Mouse (Mus musculus) liver, adult (tissue): ENCODE measurements around the gene Ambra1.

Source experiments
- GATA4 ChIP-seq: IDR thresholded peaks from 2 replicates; pipeline ENCODE4 v1.6.1; 2014; ENCODE audit warnings: mild to moderate bottlenecking, low read length; ENCODE audit not compliant: insufficient replicate concordance

The Ambra1 gene

DNA sequence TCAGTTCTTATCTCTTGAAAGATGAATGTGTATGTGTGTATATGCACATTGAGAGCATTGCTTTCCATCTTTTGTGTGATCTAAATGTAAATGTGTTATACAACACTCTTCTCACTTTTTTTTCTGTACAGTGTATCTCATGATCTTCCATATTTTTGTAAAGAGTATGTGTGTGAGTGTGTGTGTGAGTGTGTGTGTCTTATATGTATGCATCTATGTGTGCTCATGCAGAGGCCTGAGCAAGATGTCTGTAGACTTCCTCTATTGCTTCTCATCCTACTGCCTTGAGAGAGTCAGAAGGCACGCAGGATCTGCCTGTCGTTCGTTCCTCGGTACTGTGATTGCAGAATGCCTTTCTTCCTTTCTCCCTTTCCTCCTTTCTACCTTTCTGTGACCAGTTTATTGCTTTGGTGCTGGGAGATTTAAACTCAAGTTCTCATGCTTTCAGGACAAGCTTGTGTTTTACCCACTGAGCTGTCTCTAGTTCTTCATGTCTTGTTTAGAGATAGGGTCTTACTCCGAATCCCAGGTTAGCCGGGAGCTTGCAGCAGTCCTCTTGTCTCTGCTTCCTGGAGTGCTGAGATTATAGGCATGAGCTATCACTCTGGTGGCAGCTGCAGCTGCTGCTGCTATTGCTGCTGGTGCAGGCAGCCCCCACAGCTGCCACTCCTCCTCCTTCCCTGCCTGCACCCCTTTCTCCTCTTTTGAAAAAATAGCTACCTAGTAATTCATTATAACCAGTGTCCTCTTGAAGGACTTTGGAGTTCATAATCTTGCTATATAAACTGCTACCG lies 148.7 kb downstream of the Ambra1 start:
- no peak for TF ChIP-seq GATA4

DNA sequence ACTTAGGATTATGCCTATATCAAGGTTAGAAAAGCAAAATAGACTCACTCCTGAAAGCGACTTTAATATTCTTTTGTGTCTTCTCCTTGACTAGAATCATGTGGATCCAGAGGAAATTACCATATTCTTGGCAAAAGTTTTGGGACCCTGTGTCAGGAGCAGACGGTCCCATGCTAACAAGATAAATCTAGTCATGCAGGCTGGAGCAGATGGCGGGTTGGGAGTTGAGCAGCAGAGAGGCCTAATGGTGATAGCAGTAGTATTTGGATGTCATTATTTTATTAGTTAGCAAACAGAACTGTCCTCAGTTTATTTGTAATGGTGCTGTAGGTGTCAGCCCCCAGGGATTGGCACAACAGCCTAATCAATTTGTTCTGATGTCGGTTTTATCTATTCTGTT lies 154.0 kb downstream of the Ambra1 start:
- TF ChIP-seq GATA4: no peak

DNA sequence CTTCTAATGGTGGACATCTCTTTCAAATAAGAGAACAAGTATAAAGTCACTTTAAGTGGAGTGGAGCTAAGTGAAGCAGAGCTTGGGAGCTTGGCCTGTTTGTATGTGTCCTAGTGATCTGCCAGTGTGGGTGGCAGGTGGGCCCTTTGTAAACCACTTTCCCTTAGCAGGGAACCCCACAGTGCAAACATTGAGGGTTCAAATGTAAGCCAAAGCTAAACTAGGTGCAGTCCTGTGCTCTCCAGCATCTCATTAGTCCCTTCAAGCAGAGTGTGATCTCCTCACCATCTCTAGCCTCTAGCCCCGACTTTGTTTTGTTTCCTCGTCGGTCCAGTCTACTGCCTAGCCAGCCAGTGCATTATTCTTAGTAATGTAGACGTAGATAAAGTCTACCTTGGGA lies 154.7 kb downstream of the Ambra1 start:
- no peak for TF ChIP-seq GATA4

DNA sequence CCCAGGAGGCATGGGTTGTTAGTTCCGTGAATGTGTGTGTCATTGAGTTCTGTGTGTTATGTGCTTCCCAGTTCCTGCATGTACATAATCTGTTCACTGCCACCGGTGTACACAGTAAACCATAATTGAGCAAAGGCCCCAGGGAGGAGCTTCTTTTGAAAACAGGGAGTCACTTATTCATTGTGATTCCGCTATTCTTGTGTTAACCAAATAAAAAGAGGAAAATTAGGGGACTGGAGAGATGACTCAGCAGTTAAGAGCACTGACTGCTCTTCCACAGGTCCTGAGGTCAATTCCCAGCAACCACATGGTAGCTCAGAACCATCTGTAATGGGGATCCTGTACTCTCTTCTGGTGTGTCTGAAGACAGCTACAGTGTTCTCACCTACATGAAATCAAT lies 164.8 kb downstream of the Ambra1 start:
- no peak for TF ChIP-seq GATA4

DNA sequence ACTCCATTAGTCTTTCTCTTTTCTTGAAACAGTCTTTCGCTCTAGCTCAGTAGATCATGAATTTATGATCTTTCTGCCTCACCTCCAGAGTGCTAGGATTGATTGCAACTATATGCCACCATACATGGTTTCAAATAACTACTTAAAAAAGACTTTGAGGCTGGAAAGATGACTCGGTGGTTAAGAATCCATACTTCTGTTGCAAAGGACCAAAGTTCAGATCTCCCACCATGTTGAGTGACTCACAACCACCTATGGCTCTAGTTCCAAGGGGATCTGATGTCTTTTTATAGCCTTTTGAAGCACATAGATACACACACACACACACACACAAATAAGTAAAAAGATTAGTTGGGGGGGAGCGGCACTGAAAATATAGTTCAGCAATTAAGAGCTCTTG lies 165.5 kb downstream of the Ambra1 start:
- no peak for TF ChIP-seq GATA4

DNA sequence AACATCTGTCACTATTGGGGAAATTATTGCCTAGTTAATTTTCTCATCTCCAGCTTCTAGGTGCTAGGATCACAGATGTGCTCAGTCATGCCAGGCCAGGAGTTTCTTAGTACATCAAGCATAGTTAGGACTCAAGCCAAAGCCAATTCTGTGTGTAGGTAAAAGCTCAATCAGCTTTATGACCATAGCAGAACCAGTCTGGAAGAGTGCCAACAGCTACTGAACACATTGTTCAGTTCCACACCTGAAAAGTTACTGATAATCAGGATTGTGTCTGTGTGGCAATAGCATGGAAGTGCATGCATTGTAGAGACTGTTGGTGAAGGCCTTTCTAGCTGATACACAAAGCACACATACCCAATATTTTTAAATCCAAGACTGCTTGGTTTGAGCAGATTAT lies 168.0 kb downstream of the Ambra1 start:
- TF ChIP-seq GATA4: no peak

DNA sequence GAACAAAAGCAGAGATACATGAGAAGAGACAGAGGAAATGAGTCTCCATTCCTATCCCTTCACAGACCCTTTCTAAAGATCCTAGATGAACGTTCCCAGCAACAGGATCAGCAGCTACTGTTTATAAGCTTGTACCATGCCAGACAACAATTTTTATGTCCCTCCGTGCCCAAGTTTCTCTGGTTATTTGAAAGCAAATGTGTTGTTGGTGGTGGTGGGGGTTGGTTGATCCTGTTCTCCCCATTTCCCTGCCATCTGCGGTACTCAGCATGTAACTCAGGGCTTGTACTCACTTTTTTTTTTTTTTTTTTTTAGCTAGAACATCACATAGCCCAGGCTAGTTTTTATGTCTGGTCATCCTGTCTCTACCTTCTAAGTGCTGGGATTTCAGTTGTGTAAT lies 169.2 kb downstream of the Ambra1 start:
- TF ChIP-seq GATA4: no peak

DNA sequence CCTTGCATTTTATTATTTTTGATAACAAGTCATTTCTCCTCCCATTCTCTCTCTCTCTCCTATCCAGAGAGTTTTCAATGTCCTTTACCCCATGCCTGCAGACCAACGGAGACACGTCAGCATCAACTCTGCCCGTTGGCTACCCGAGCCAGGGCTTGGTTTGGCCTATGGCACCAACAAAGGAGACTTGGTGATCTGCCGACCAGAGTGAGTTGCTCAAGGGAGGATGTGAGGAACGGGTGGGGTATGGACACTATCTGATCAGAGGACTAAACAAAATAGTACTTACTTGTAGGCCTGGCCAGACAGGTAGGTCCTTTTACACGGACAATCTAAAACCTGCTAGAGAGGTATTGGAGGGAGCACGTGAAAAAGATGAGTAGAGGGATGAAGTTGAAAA lies 170.5 kb downstream of the Ambra1 start:
- TF ChIP-seq GATA4: no peak

DNA sequence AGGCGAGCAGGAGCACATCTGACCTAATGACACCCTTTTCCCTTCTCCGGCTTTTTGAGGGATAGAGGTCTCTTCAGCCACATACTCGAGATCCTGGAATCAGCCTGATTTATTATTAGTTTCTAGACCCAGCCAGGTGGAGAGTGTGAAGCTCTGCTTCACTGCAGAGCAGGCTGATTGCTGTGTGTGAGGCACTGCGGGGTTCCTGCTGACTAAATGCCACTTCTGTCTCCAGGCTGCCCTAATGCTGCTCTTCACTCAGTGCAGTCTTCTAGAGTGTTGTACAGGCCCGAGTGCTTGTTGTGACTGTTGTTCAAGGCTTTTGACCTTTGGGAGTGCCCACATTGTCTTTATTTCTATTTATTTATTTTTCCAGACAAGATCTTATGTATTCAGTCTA lies 172.4 kb downstream of the Ambra1 start:
- no peak for TF ChIP-seq GATA4

DNA sequence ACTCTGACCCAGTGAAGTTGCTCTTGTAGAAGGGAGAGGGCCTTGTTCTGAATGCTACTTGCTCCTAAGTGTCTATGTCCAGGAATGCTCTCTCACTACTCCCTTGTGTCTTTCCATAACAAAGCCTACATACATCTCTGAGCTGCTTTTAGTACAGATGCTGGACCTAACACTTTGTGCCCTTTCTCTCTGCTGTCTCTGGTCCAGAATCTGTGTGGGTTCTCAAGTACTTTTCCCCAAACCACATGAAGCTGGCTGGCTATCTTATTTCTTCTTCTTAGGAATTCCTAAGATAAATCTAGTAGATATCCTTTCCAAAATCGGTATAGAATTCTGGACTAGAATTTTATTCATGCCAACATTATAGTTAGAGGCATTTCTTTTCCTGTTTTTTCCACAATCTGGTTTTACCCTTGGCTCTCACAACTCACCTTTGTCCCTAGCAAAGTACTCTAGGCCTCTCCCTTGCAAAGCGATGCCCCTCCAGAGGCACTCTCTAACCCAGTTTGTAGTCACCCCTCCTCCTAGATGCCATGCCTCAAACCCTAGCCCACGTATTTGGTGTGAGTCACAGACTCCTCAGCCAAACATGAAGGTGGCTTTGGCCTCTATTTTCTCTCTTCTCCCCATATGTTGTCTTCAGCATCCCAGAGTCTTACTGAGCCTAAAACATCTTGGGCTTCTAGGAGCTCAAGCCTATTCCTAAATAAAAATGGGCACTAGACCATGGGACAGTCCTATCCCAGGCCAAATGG lies 173.4 kb downstream of the Ambra1 start:
- no peak for TF ChIP-seq GATA4

DNA sequence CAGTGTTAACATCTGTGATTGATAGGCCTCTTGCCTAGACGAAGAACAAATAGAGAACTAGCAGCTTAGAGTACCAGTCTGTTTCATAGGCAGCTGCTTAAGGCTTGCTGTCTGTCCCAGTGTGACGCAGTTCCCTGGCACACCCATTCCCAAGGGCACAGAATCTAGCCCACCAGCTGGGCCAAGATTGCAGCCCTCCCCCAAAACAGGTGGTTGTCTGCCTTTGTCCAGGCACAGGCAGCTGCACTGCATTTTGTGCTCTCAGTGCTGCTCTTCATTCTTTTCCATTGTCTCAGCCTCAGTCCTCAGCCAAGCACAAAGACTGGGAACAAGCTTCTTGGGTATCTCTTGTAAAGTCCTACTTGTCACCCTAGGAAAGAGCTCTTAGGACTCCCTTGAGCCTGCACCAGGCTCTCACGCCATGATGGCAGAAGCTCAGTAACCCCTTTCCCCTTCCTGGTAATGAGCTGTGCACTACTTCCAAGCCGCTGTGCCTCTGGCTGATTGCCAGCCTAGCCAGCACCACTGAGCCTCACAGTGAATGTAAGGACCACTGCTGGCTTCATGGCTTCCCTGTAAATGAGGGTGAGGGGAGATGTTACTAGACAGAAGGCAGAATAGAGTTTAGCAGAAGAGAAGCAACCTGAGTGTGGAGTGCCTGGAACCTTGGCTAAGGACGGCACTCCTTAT lies 174.8 kb downstream of the Ambra1 start:
- no peak for TF ChIP-seq GATA4

DNA sequence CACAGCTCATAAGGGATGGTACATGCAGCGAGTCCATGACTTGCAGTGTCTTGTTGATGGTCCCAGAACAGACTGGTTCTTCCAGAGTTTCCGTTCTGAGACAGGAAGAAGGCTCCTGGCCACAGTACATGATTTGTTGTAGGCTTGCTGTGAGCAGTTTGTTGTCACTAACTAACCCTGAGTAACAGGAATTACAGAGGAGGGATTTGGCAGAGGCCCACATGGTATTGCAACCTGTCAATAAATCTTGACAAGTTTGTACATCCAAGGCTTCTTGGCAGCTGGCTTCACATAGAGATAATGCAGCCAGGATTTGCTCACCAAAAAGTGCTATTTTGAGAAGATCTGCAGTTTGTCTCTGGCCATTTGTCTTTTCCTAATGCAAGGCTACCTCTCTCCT lies 176.2 kb downstream of the Ambra1 start:
- no peak for TF ChIP-seq GATA4

DNA sequence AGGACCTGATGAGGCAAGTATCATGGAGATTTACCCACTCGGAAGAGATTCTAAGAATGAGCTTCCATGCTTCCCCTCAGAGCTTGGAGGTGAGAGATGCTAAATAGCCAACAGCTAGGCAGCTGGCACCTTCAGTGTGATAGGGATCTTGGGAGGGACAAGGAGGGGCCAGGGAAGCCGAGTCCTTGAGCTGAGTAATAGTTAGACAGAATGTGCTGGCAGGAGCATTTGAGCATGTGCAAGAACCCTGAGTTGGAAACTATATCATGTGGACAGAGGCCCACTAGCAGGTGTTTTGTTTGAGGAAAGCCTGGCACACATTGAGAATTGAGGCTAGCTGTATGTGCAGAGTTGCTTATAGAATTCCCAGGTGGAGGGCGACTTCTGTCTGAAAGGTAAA lies 182.7 kb downstream of the Ambra1 start:
- no peak for TF ChIP-seq GATA4

DNA sequence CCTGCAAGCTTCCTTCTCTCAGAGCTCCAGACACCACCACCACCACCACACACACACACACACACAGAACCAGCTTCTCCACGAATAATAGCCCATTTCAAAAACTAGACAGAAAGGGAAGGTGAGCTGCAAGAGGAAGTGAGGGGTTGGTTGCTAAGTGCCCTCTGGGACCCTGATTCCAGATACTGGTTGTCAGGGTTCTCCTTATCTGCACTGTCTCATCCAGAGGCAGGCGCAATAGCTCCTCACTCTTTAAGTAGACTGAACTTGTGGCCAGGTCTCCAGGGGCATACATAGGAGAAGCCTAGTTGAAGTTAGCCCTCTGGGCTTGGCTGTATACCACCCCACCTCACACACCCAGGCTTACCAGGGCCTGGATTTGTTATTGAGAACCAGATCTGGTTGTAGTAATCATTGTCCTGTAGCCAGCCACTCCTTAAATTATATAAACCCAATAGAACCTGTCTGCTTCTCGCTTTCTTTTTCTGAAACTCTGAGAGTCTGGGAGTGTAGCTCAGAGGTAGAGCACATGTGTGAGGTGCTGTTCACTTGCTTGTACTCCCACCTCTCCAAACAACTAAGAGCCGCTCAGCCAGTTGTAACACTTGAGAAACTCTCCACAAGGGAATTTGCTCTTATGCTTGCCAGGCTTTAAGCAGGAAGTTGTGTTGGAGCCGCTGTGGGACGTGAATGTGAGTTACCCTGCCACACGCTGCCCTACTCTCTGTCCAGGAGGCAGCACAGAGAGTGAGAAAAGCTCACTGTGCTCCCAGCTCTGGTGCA lies 183.6 kb downstream of the Ambra1 start:
- no peak for TF ChIP-seq GATA4

DNA sequence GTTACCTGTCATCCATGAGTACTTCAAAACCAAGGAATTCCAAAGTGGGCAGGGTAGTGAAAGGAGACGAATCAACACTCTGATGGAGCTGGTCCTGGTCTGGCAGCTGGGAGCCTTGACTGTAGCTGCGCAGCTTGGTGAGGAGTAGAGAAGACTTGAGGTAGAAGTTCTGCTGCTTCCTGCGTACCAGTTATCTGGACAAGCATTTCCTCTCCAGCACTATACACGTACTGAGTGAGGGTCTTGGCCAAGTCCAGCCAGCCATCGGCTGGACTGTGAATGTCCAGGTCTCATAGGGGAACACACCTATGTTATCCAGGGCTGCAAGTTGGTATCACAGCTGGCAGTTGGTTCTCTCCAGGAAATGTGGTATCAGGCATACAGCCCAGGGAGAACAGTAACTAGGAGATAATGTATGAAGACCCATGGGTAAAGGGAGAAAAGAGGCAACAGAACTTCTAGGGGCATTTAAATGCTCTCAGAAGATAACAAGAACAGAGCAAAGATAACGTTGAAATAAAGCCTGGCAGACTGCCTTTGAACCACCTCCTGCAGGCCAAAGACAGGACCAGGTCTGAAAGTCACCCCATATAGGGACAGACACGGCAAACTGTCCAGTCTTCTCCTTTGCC lies 186.5 kb downstream of the Ambra1 start:
- no peak for TF ChIP-seq GATA4
